Mouse (Mus musculus) heart, adult 2 months (tissue): ENCODE measurements at regions not wholly inside any gene's neighbourhood (a gene's known extent, or its start where the extent isn't known, plus 50 kb on each side); places are given as distances from the start of the nearest gene placed in this dataset.

Source experiments
- DNase-seq, 2 experiments: peaks; one replicate each; pipeline ENCODE4 v3.0.0; 2021
- H3K27ac ChIP-seq: fragments of 200-600 bp; 2 replicates; pipeline ENCODE4 v1.8.1; 2022
- H3K27me3 ChIP-seq: fragments of 200-500 bp; 2 replicates; pipeline ENCODE4 v1.6.1; 2012; ENCODE audit warnings: mild to moderate bottlenecking, low read length, inconsistent platforms, mixed read lengths; ENCODE audit not compliant: control insufficient read depth, insufficient read depth
- H3K36me3 ChIP-seq: fragments of 200-500 bp; 2 replicates; pipeline ENCODE4 v1.6.1; 2012; ENCODE audit warnings: low read length, inconsistent platforms; ENCODE audit not compliant: control insufficient read depth, insufficient read depth
- H3K4me1 ChIP-seq: fragments of 200-500 bp; 2 replicates; pipeline ENCODE4 v1.6.1; 2011; ENCODE audit warnings: low read length; ENCODE audit not compliant: control insufficient read depth, insufficient read depth
- H3K4me3 ChIP-seq: fragments of 200-600 bp; 2 replicates; pipeline ENCODE4 v1.8.1; 2022
- H3K79me2 ChIP-seq: fragments of 200-500 bp; replicated peaks from 2 replicates; pipeline ENCODE4 v1.6.1; 2012; ENCODE audit warnings: mild to moderate bottlenecking, inconsistent platforms, low read length, moderate library complexity, mixed read lengths; ENCODE audit not compliant: control insufficient read depth, insufficient read depth
- H3K9ac ChIP-seq: fragments of 200-500 bp; 2 replicates; pipeline ENCODE4 v1.6.1; 2012; ENCODE audit warnings: low read depth, mild to moderate bottlenecking, control low read depth, inconsistent platforms, low read length, mixed read lengths
- CTCF ChIP-seq: fragments of 200-600 bp; IDR thresholded peaks from 2 replicates; pipeline ENCODE4 v1.8.1; 2022; ENCODE audit warnings: antibody characterized with exemption, mild to moderate bottlenecking, moderate library complexity
- EP300 ChIP-seq: fragments of 200-500 bp; IDR thresholded peaks from 2 replicates; pipeline ENCODE4 v1.6.1; 2011; ENCODE audit warnings: low read depth, low read length, control low read depth; ENCODE audit not compliant: insufficient read depth
- POLR2A ChIP-seq: fragments of 200-500 bp; IDR thresholded peaks from 2 replicates; pipeline ENCODE4 v1.6.1; 2011; ENCODE audit warnings: mild to moderate bottlenecking, low read depth, low read length, control low read depth; ENCODE audit not compliant: insufficient read depth
- WGBS: fragments of 180-500 bp; shearing (Covaris S2); methylation state at CpG from one replicate; pipeline ENCODE4 v1.1.7; 2018; 5-methylcytosine and 5-hydroxymethylcytosine counted together
- intact Hi-C: fragments of 180-260 bp; cut with DNase I; formaldehyde crosslinking; loops from one replicate; pipeline ENCODE4 v1.15.1; 2025

- H3K27me3 ChIP-seq, result no peaks in the 10 kb centered on the region
- no peaks in the 10 kb centered on the region for H3K79me2 ChIP-seq
- no peaks in the 10 kb centered on the region for H3K4me1 ChIP-seq
- H3K27ac ChIP-seq, result no peak overlapping the region
- no peak for DNase-seq
- intact Hi-C loops, result no loop called here
- H3K36me3 ChIP-seq, result no peaks in the 10 kb centered on the region
- H3K9ac ChIP-seq, result no peak overlapping the region
- H3K4me3 ChIP-seq, result no peak overlapping the region
- WGBS, result 30% methylated on average over 20 of the region's 20 CpGs
- TF ChIP-seq POLR2A (no peak), CTCF (no peak), EP300 (no peak)
These were observed 109.1 kb upstream of the Ptbp2 start for GRCm38 (mm10) chr3:119893165-119893910.

GRCm38 (mm10) chr3:119892533-119893164 is 108.4 kb upstream of the Ptbp2 start:
- Histone ChIP-seq H3K27ac (no peak overlapping the region), H3K4me3 (no peak overlapping the region), H3K27me3 (no peaks in the 10 kb centered on the region), H3K36me3 (no peaks in the 10 kb centered on the region), H3K4me1 (no peaks in the 10 kb centered on the region), H3K9ac (no peak overlapping the region), H3K79me2 (no peaks in the 10 kb centered on the region)
- TF ChIP-seq POLR2A (no peak), EP300 (no peak), CTCF (no peak)
- WGBS, result 89% methylated on average over 9 of the region's 9 CpGs
- DNase-seq, result no peak
- intact Hi-C loops, result no loop called here

- 40% methylated on average over 4 of the region's 4 CpGs for WGBS
- intact Hi-C loops, result no loop called here
These were observed 106.6 kb upstream of the Ptbp2 start for GRCm38 (mm10) chr3:119890911-119891310.

GRCm38 (mm10) chr3:119888487-119888886 is 104.2 kb upstream of the Ptbp2 start:
- no peaks in the 10 kb centered on the region for H3K4me1 ChIP-seq
- H3K9ac ChIP-seq, result no peak overlapping the region

More at GRCm38 (mm10) chr3:119890911-119891310, 106.6 kb upstream of the Ptbp2 start:
- no peak for DNase-seq
- Histone ChIP-seq H3K36me3 (no peaks in the 10 kb centered on the region), H3K27ac (no peak overlapping the region), H3K4me1 (no peaks in the 10 kb centered on the region), H3K9ac (no peak overlapping the region), H3K4me3 (no peak overlapping the region), H3K79me2 (no peaks in the 10 kb centered on the region), H3K27me3 (no peaks in the 10 kb centered on the region)
- TF ChIP-seq EP300, result no peak
- no peak for TF ChIP-seq POLR2A
- no peak for TF ChIP-seq CTCF

GRCm38 (mm10) chr3:119876395-119876794 is 92.1 kb upstream of the Ptbp2 start:
- Histone ChIP-seq H3K27ac (no peak overlapping the region), H3K27me3 (no peaks in the 10 kb centered on the region), H3K9ac (no peak overlapping the region), H3K36me3 (no peaks in the 10 kb centered on the region), H3K4me1 (no peaks in the 10 kb centered on the region), H3K4me3 (no peak overlapping the region), H3K79me2 (no peaks in the 10 kb centered on the region)
- 86% methylated on average over 5 of the region's 5 CpGs for WGBS
- intact Hi-C loops, result no loop called here
- DNase-seq, result no peak
- TF ChIP-seq CTCF (no peak), EP300 (no peak), POLR2A (no peak)

More at GRCm38 (mm10) chr3:119888487-119888886, 104.2 kb upstream of the Ptbp2 start:
- intact Hi-C loops, result no loop called here
- no peaks in the 10 kb centered on the region for H3K36me3 ChIP-seq
- 88% methylated on average over 3 of the region's 3 CpGs for WGBS
- no peaks in the 10 kb centered on the region for H3K27me3 ChIP-seq
- no peak overlapping the region for H3K27ac ChIP-seq
- no peak for DNase-seq
- no peaks in the 10 kb centered on the region for H3K79me2 ChIP-seq
- no peak overlapping the region for H3K4me3 ChIP-seq
- TF ChIP-seq EP300, result no peak
- TF ChIP-seq POLR2A, result no peak
- TF ChIP-seq CTCF, result no peak

- Histone ChIP-seq H3K4me1 (no peaks in the 10 kb centered on the region), H3K27me3 (no peaks in the 10 kb centered on the region; the same call in 1 of the 2 replicates), H3K4me3 (no peak overlapping the region), H3K36me3 (no peaks in the 10 kb centered on the region), H3K9ac (no peak overlapping the region), H3K27ac (no peak overlapping the region), H3K79me2 (no peaks in the 10 kb centered on the region)
- no peak for DNase-seq
- WGBS, result 89% methylated on average over 1 of the region's 1 CpGs
- intact Hi-C loops, result no loop called here
- no peak for TF ChIP-seq EP300
- TF ChIP-seq CTCF, result no peak
- TF ChIP-seq POLR2A, result no peak
These were observed 90.8 kb upstream of the Ptbp2 start for GRCm38 (mm10) chr3:119875061-119875460.
